Mouse (Mus musculus): ENCODE measurements around the gene Zdhhc17. TPM values are rescaled to one million over a fixed set of nuclear protein-coding genes. Genes with fewer than 3 reads are reported as not detected.

The Zdhhc17 gene
- 17.9 and 21.0 TPM in 2 replicates for polyA plus RNA-seq (2016; fragmentation: Nextera tagmentation; extraction: Ambion mirVana)

- Histone ChIP-seq H3K27me3 (replicated peaks) (no peaks in the 10 kb centered on the region), H3K27ac (ENCODE audit: poor library complexity, severe bottlenecking) (peak within 1 kb of the TSS; percentile 98), H3K9ac (peak within 1 kb of the TSS; percentile 97), H3K36me3 (no peaks in the 10 kb centered on the region), H3K4me1 (replicated peaks) (peaks cover 22% of the 10 kb centered on the region), H3K4me2 (peak within 1 kb of the TSS; percentile 96), H3K4me3 (peak within 1 kb of the TSS; percentile 87), H3K9me3 (replicated peaks) (no peaks in the 10 kb centered on the region)
- peak; percentile 92 for ATAC-seq (ENCODE audit: insufficient number of reproducible peaks, low FRiP score)
- under 1% methylated on average over 82 of the region's 112 CpGs for WGBS
Observed at GRCm38 (mm10) chr10:111009641-111010479, at the start of gene Zdhhc17. Zdhhc17 (minus strand) TSS chr10:111010140.

- Histone ChIP-seq H3K4me2 (no peak overlapping the region), H3K27ac (ENCODE audit: poor library complexity, severe bottlenecking) (no peak overlapping the region), H3K4me3 (no peak overlapping the region), H3K36me3 (no peaks in the 10 kb centered on the region), H3K9ac (no peak overlapping the region), H3K9me3 (replicated peaks) (no peaks in the 10 kb centered on the region), H3K27me3 (replicated peaks) (no peaks in the 10 kb centered on the region), H3K4me1 (replicated peaks) (no peaks in the 10 kb centered on the region)
- 59% methylated on average over 4 of the region's 4 CpGs for WGBS
- ATAC-seq (ENCODE audit: insufficient number of reproducible peaks, low FRiP score): no peak
Observed at GRCm38 (mm10) chr10:111055770-111056169, 45.8 kb upstream of the Zdhhc17 start.

DNA sequence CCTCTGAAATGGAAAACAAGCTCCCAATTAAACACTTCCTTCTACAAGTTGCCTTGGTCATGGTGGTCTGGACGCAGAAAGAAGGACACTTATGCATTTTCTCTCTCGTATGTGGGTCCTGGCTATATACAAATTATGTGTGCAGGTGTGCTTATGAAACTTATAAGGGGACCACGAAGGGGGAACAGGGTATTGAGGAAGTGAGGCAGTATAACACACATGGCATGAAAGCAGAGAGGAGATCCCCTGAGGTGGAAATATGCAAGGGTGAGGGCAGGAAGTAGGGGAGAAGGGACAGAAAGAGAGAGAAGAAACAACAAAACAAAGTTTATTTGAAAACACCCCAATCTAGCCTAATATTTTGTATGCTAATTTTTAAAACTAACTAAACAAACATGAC is 41.7 kb upstream of the Zdhhc17 start:
- ATAC-seq (ENCODE audit: insufficient number of reproducible peaks, low FRiP score): no peak
- Histone ChIP-seq H3K4me1 (replicated peaks) (no peaks in the 10 kb centered on the region), H3K27ac (ENCODE audit: poor library complexity, severe bottlenecking) (no peak overlapping the region), H3K4me2 (no peak overlapping the region), H3K27me3 (replicated peaks) (no peaks in the 10 kb centered on the region), H3K9ac (no peak overlapping the region), H3K4me3 (no peak overlapping the region), H3K36me3 (no peaks in the 10 kb centered on the region), H3K9me3 (replicated peaks) (no peaks in the 10 kb centered on the region)
- WGBS: 83% methylated on average over 3 of the region's 3 CpGs

GRCm38 (mm10) chr10:111050511-111050910 is 40.6 kb upstream of the Zdhhc17 start:
- no peaks in the 10 kb centered on the region for H3K9me3 ChIP-seq (replicated peaks)
- H3K36me3 ChIP-seq: no peaks in the 10 kb centered on the region
- ATAC-seq (ENCODE audit: insufficient number of reproducible peaks, low FRiP score): no peak
- H3K9ac ChIP-seq: no peak overlapping the region
- no peak overlapping the region for H3K27ac ChIP-seq (ENCODE audit: poor library complexity, severe bottlenecking)
- no peaks in the 10 kb centered on the region for H3K27me3 ChIP-seq (replicated peaks)
- H3K4me3 ChIP-seq: no peak overlapping the region
- 74% methylated on average over 4 of the region's 4 CpGs for WGBS
- no peak overlapping the region for H3K4me2 ChIP-seq
- H3K4me1 ChIP-seq (replicated peaks): no peaks in the 10 kb centered on the region

- Histone ChIP-seq H3K27ac (ENCODE audit: poor library complexity, severe bottlenecking) (no peak overlapping the region), H3K36me3 (no peaks in the 10 kb centered on the region)
Observed at GRCm38 (mm10) chr10:111050061-111050460, 40.1 kb upstream of the Zdhhc17 start.

GRCm38 (mm10) chr10:111047895-111048294 is 38.0 kb upstream of the Zdhhc17 start:
- Histone ChIP-seq H3K4me2 (no peak overlapping the region), H3K27ac (ENCODE audit: poor library complexity, severe bottlenecking) (no peak overlapping the region), H3K4me1 (replicated peaks) (no peaks in the 10 kb centered on the region), H3K9ac (no peak overlapping the region), H3K27me3 (replicated peaks) (no peaks in the 10 kb centered on the region), H3K36me3 (no peaks in the 10 kb centered on the region), H3K9me3 (replicated peaks) (peaks cover 12% of the 10 kb centered on the region), H3K4me3 (no peak overlapping the region)
- 71% methylated on average over 7 of the region's 7 CpGs for WGBS
- ATAC-seq (ENCODE audit: insufficient number of reproducible peaks, low FRiP score): no peak

More at GRCm38 (mm10) chr10:111050061-111050460, 40.1 kb upstream of the Zdhhc17 start:
- no peak overlapping the region for H3K4me3 ChIP-seq
- H3K9me3 ChIP-seq (replicated peaks): no peaks in the 10 kb centered on the region
- no peak overlapping the region for H3K9ac ChIP-seq
- no peaks in the 10 kb centered on the region for H3K27me3 ChIP-seq (replicated peaks)
- H3K4me2 ChIP-seq: no peak overlapping the region
- ATAC-seq (ENCODE audit: insufficient number of reproducible peaks, low FRiP score): no peak
- WGBS: 67% methylated on average over 3 of the region's 3 CpGs
- H3K4me1 ChIP-seq (replicated peaks): no peaks in the 10 kb centered on the region

GRCm38 (mm10) chr10:111040078-111040656 is 30.2 kb upstream of the Zdhhc17 start:
- Histone ChIP-seq H3K9me3 (replicated peaks) (peaks cover 12% of the 10 kb centered on the region), H3K9ac (no peak overlapping the region), H3K36me3 (no peaks in the 10 kb centered on the region), H3K27ac (ENCODE audit: poor library complexity, severe bottlenecking) (no peak overlapping the region), H3K4me3 (no peak overlapping the region), H3K27me3 (replicated peaks) (no peaks in the 10 kb centered on the region), H3K4me2 (no peak overlapping the region), H3K4me1 (replicated peaks) (no peaks in the 10 kb centered on the region)
- 81% methylated on average over 7 of the region's 7 CpGs for WGBS
- no peak for ATAC-seq (ENCODE audit: insufficient number of reproducible peaks, low FRiP score)

- Histone ChIP-seq H3K4me3 (no peak overlapping the region), H3K27ac (ENCODE audit: poor library complexity, severe bottlenecking) (no peak overlapping the region), H3K27me3 (replicated peaks) (no peaks in the 10 kb centered on the region), H3K4me2 (no peak overlapping the region), H3K9ac (no peak overlapping the region), H3K9me3 (replicated peaks) (no peaks in the 10 kb centered on the region), H3K4me1 (replicated peaks) (no peaks in the 10 kb centered on the region), H3K36me3 (no peaks in the 10 kb centered on the region)
- no peak for ATAC-seq (ENCODE audit: insufficient number of reproducible peaks, low FRiP score)
- 26% methylated on average over 1 of the region's 1 CpGs for WGBS
Observed at GRCm38 (mm10) chr10:111036851-111037250, 26.9 kb upstream of the Zdhhc17 start.

GRCm38 (mm10) chr10:111035134-111035533 is 25.2 kb upstream of the Zdhhc17 start:
- no peak overlapping the region for H3K4me2 ChIP-seq
- 92% methylated on average over 1 of the region's 1 CpGs for WGBS
- H3K9me3 ChIP-seq (replicated peaks): no peaks in the 10 kb centered on the region
- no peaks in the 10 kb centered on the region for H3K27me3 ChIP-seq (replicated peaks)
- 0 out of 2 replicates have a peak, but pooled peaks cover 2% of the 10 kb centered on the region for H3K4me1 ChIP-seq (replicated peaks)
- H3K4me3 ChIP-seq: no peak overlapping the region
- H3K27ac ChIP-seq (ENCODE audit: poor library complexity, severe bottlenecking): no peak overlapping the region
- H3K9ac ChIP-seq: no peak overlapping the region
- H3K36me3 ChIP-seq: no peaks in the 10 kb centered on the region
- ATAC-seq (ENCODE audit: insufficient number of reproducible peaks, low FRiP score): no peak

DNA sequence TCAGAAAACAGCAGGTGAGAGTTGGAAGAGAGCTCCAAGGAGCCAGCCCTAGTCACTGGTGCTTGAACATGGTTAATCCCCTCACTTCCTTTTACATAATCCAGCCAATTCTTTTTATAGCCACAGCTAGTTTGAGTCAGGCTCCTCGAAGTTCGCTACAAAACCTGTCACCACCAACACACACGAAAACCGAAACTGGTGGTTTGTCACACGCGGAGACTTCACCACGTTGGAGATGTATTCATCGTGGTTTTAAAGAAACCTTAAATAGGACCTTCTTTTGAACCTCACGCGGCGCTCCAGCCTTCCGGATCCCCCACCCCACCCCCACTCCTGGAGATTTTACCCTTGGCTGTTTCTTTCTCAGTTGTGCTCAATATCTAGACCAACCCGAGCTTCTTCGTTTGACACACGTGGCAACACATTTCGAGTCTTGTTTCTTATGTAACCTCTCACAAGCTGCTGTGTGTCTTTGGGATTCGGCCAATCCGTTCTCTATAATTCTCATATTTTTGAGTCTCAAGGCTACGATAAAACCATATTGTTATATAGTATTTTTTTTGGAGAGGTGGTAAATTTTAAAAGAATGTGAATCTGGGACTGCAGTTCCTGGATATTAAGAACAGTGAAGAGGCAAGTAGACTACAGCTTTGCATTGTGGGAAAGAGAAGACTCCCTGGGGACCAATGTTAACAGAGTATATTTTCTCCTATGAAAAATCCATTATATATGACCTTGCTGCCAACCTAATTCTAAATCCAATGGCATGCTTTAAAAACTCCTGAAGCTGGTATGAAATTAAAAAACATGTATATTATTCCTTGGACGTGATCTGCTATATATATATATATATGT is 21.8 kb upstream of the Zdhhc17 start:
- WGBS: 36% methylated on average over 20 of the region's 20 CpGs
- H3K9me3 ChIP-seq (replicated peaks): no peaks in the 10 kb centered on the region
- peak overlapping the region; percentile 31 for H3K4me3 ChIP-seq
- H3K27me3 ChIP-seq (replicated peaks): no peaks in the 10 kb centered on the region
- H3K4me2 ChIP-seq: peak overlapping the region; percentile 61
- H3K4me1 ChIP-seq (replicated peaks): 0 out of 2 replicates have a peak, but pooled peaks cover 9% of the 10 kb centered on the region
- 0 out of 2 replicates have a peak overlapping the region, but pooled peaks have one; percentile 15 for H3K9ac ChIP-seq
- no peaks in the 10 kb centered on the region for H3K36me3 ChIP-seq
- no peak for ATAC-seq (ENCODE audit: insufficient number of reproducible peaks, low FRiP score)
- H3K27ac ChIP-seq (ENCODE audit: poor library complexity, severe bottlenecking): no peak overlapping the region

- H3K4me2 ChIP-seq: no peak overlapping the region
Observed at GRCm38 (mm10) chr10:111030845-111031244, 20.9 kb upstream of the Zdhhc17 start.

More at GRCm38 (mm10) chr10:111030845-111031244, 20.9 kb upstream of the Zdhhc17 start:
- Histone ChIP-seq H3K4me1 (replicated peaks) (0 out of 2 replicates have a peak, but pooled peaks cover 9% of the 10 kb centered on the region), H3K36me3 (no peaks in the 10 kb centered on the region), H3K27me3 (replicated peaks) (no peaks in the 10 kb centered on the region), H3K27ac (ENCODE audit: poor library complexity, severe bottlenecking) (no peak overlapping the region), H3K9me3 (replicated peaks) (no peaks in the 10 kb centered on the region), H3K4me3 (no peak overlapping the region), H3K9ac (no peak overlapping the region)
- WGBS: 70% methylated on average over 2 of the region's 2 CpGs
- no peak for ATAC-seq (ENCODE audit: insufficient number of reproducible peaks, low FRiP score)
